Mouse (Mus musculus) WW6 (cell line): ENCODE data around the gene Chml.

Experiments used
- DNase-seq: peaks from one replicate; pipeline ENCODE4 v3.0.0-alpha.2; 2013; ENCODE audit warnings: low read depth, low spot score

Chml gene

DNA sequence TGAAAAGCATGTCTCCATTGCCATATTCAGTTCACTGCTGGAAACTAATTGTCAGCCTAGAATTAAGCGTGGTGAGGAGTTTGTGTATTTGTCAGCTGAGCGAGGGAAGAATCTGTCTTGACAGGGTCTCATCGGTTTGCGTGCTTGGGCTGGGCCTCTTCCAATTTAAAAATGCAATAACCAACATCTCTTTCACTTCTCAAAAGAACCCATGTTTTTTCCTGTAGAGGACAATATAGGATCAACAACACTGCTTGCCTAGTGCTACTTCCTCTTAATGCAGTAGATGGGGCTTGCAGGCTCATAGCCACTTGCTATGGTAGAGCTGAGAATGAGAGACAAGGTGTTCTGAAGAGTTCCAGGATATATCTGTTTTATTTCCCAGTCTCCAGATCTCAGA is 32.8 kb downstream of the Chml start:
- no peak for DNase-seq

DNA sequence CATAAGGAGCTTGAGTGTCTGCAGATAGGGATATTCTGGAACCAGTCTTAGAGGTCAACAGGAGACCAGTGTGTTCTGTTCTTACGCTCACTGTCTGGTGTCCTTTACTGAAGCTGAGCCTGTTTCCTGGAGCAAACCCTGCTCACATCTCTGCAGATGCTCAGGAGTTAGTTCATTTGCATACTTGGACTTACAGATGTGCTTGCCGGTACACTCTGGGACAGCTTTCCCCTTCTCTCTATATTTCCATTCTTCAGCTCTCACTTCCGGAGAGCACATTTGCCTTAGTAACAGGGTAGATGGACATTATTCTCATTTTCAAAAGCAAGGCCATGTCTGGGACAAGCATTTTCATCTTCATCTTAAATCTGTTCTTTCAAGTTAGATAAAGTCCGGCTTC is 44.1 kb downstream of the Chml start:
- DNase-seq, result no peak

DNA sequence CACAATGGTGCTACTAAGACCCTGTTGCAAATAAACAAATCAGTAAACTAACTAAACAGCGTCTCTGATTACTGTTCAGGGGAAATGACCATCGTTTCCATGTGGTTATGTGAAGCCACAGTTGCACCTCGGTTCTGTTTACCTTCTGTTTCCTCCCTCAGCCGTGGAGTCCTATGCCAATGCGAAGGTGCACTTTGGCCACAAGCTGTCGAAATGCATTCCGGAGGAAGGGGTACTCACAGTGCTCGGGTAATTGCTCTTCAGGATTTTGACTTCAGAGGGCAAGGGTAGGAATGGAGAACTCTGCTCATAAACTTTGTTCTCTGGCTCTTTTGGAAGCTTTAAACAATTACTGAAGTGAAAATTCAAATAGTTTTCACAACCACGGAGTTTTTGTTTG is 45.7 kb downstream of the Chml start:
- DNase-seq, result no peak

DNA sequence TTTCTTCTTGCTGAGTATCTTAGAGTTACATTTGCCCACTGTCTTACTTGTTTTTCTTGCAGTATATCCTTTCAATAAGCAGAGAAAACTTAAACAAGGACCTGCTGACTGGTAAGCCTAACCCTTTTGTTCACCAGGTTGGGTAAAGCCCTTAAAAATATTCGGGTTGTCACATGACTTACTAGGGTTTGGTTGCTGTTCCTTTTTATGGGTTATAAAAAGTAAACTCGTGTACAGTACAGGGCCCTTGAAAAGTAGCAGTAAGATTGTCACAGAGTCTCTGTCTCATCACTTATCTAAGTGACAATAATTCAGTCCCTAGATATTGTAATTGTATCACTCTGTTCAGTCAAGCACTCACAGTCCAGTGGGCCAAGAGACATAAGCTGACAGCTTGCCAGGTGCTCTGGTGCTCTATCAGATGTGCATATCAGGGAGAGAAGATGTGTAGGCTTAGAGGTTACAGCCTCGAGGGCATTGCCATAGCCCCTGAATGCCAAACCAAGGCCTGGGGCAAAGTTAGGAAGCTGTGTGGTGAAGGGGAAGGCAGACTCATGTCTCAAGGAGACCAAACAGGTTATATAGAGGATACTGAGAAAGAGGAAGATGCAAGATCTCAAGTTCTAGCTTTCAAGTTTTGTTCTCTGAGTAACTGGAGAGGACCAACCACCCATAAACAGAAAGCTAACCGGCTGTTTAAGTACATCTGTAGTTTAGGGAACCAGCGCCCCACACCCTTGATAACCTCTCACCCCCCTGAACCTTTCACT is 49.0 kb downstream of the Chml start:
- DNase-seq, result no peak

DNA sequence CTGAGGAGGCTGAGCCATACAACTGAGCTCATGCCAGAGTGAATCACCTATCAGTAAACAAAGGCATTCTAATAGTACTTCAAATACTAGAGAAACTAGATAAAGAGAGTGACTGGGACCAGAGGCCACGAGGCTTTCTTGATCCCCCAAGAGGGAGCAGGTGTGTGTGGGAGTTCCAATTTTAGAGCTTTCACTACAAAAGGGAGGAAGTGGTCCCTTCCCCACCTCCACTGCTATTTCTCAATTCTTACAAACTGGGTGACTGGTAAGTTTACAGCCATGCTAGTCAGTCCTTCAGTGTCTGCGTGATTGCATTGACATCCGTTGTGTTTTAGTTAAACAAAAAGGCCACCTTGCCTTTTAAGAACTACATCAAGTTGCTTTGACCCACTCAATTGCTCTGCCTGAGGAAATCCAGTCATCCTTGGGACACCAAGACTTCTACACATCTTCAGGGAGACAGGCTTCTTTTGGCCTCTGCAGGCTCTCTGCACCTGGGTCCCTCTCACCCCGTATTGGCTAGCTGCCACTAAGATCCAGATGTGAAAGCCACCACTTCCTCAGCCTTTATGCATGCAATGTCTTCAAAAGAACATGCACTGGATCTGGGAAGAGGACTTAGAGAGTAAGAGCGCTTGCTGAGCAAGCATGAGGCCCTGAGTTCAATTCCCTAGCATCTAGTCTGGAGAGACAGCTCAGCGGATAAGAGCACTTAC is 52.1 kb downstream of the Chml start:
- no peak for DNase-seq

DNA sequence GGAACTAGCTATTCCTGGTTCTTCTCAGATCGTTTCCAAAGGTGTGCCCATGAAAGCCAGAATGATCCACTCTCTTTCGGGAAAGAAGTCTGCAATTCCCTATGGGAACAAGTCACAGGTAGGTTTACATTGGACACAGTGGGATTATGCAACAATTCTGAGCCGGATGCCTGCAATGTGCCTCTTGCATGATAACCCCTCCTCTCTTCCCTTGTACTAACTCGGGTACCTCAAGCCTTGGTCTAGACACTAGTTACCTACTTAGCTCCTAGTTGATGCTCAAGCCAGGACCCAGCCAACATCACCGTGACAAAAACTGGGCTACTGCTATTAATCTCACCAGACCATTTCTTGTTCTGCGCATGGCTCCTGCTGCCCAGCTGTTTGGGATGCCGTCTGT is 53.6 kb downstream of the Chml start:
- no peak for DNase-seq

DNA sequence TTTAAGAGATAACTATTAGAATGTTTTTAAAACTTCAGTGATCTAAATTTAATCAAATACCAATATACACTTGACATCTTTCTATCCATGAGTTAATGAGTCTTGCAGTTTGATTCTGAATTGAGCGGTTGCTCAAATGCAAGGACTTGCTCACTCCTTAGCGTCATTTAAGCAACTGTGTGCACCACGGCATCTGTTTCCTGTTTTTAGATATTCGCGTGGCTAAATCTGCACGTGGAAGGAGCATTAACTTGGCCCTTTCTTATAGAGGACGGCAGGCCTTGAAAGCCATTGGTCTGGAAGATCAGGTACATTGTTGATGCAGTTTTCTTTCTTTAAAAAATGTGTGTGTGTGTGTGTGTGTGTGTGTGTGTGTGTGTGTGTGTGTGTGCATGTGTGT is 55.0 kb downstream of the Chml start:
- no peak for DNase-seq

DNA sequence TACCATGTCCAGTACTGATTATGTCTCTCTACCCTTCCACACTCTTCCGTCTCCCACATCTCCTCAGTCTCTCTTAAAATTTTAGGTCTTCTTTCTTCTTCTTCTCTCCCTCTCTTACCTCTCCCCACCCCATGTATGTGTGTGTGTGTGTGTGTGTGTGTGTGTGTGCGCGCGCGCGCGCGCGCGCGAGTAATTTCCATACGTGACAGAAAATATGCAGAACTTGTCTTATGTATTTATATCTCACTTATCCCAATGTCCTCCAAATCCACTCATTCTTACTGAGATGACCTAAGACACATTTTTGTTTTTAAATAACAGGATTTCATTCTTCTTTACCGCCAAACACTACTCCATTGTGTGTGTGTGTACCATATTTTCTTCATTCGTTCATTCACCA is 60.2 kb downstream of the Chml start:
- no peak for DNase-seq
